Mouse (Mus musculus): ENCODE measurements around the gene Ccser1. TPM values are rescaled to one million over a fixed set of nuclear protein-coding genes. Genes with fewer than 3 reads are reported as not detected.

Ccser1 gene
- polyA plus RNA-seq (2021; fragmentation: Nextera tagmentation): 2.4 and 4.4 TPM in 2 replicates
- long read RNA-seq, experiment 1, partial matches to known transcripts: 1 of 4 reads
- long read RNA-seq, experiment 1, other reads (novel, unspliced or antisense): 3 of 4 reads
- long read RNA-seq, experiment 2, partial matches to known transcripts: 3 of 17 reads
- long read RNA-seq, experiment 2, other reads (novel, unspliced or antisense): 14 of 17 reads

GRCm38 (mm10) chr6:61179949-61180755 is at the start of gene Ccser1:
Gene Ccser1, plus strand, starts transcription at chr6:61180324.

Data from layer of hippocampus, adult 6 months (tissue).